Mouse (Mus musculus): Measurements from ENCODE around the gene Zfp507.
A peak's percentile ranks its signal among the peaks of the same experiment; 100 is the strongest.

Gene Zfp507

DNA sequence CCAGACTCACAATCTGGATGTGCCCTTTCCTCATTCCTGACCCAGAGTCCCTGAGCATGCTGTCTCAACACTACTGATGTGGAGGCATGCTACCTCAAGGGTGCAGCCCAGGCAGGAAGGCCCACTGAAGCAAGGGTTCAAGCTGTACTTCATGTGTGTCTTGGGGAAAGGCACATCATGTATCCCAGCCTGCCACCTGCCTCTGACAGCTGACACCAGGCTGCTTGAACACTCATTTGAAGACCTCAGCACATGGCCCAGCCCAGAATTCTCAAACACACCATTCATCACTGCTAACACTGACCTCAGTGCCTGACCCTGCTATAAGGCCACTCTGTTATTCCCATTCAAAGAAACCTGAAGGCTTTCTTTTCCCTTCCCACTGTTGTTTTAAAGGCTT is 20.6 kb downstream of the Zfp507 start:
- no peak for DNase-seq

- DNase-seq = no peak
Measured at GRCm38 (mm10) chr7:35774127-35774526, 28.7 kb downstream of the Zfp507 start.

DNA sequence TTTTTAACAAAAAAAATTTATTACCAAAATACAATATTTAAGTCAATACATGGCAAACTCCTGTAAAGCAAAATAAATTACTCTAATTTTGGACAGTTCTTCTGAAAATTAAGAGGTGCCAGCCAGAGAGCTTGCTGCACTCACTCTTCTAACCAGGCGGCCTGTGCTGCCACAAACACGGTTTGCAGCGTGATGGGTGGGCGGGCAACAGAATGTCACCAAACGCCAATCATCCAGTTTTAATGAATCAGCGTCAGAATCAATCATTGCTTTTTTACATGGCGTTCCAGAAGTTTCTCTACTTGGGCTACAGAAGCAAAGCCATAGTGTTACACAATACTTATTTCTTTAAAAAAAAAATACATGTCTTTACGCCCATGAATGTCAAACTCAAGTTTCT is 30.5 kb downstream of the Zfp507 start:
- DNase-seq = no peak

DNA sequence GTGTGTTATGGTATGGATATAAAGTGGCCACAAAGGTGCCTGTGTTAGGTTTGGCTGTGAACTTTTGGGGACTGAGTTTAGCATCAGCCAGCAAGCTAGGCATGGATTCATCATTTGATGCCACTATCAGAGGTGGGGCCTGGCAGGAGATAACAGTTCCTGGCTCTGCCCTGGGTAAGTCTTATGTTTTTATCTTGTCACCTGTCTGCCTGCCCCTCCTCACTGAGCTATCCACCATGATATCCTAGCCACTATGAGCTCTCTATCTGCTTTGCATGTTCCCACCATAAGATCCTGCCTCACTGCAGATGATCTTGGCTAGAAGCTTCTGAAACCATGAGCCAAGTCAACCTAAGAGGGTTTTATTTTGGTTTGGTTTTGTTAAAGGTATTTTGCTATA is 31.7 kb downstream of the Zfp507 start:
- DNase-seq = no peak

GRCm38 (mm10) chr7:35770122-35770521 is 32.7 kb downstream of the Zfp507 start:
- no peak for DNase-seq

GRCm38 (mm10) chr7:35764461-35764860 is 38.3 kb downstream of the Zfp507 start:
- no peak for DNase-seq

GRCm38 (mm10) chr7:35761801-35762200 is 41.0 kb downstream of the Zfp507 start:
- DNase-seq = no peak

DNA sequence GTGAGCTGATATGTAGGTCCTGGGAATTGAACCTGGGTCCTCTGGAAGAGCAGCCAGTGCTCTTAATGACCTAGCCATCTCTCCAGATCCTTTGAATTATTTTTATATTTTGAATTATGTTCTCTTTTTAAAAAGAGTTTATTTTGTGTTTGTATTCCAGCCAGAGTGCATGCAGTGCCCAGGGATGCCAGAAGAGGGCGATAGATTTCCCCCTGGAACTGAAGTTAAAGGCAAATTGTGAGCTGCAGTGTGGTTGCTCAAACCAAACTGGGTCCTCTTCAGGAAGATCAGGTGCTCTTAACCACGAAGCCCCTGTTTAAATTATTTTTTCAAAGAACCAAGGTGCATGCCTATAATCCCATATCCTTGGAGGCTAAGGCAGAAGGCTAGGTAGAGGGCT is 43.2 kb downstream of the Zfp507 start:
- peak in 1 of 2 experiments; percentile 19 for DNase-seq

DNA sequence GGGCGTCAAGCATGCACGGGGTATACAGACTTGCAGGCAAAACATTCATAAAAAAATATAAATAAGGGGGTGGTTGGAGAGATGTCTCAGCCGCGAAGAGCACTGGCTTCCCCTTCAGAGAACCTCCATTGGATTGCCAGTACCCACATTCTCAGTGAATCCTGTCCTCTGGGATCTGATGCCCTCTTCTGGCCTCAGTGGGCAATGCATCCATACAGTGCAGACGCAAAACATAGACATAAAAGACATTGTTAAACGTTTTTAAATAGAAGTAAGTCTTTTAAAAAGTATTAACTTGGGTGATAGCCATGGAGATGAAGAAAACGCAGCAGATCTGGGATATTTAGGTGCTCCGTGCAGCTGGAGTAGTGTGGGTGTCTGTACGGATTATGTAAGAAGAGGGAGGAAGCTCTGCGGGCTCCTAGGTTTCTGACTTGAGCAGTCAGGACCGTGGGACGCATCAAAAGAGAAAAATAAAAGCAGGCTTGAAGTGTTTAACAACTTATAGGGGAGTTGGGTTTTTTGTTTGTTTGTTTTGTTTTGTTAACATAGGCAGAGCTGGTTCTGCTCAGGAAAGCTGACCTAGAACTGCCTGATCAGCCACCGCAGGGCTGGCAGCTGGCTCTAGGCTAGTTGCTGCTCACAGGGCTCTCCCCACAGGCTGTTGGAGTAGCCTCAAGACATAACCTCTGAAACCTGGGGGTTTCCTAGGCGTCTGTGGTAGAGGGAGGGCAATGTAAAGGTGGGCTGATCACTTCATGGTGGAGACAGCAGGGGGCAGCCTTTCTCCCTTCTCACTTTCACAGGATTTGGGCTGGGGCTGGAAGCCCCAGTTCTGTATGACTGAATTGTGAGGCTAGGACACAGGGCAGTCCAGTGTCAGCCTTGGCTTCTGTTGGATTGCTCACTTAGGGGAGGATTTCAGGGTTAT is 46.0 kb downstream of the Zfp507 start:
- DNase-seq = peak in 1 of 2 experiments; percentile 13

- DNase-seq = no peak
Measured at GRCm38 (mm10) chr7:35754886-35755168, 48.0 kb downstream of the Zfp507 start.

DNA sequence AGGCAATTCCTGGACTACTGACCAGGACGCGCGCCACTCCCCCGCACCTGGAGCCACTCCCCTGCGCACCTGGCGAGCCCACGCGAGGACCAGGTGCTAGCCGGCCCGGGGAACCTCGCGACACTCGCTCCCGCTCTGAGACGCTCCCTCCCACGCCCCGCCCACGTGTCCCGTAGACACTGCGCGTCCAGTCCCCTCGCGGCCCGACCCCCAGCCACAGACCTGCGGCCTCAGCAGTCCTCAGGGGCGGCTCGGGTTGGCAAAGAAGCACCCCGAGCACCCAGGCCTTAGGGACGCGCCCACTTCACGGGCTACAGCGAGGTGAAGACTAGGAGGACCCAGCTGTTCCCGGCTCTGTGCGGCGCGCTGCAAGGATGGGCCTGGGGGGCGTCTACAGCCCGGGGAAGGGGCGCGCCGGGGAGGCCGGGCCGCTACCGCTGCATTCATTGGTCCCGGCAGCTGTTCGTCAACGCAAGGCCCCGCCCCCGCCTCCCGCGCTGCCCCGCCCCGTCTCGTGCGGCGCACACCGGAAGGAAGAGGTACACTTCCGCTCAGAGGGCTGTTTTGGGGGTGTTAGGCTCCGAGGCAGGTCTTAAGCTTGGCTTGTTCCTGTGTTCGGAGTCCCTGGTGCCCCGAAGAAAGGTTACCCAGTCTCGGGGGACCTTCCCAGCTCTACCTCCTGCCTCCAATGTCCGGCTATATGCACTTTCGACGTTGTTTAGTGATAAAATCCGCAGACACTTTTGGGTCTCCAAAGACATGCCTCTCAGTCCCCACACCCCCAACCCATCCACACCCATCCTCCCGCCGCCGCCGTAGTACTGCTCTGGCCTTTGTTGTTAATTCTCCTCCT is 48.5 kb downstream of the Zfp507 start, which contains the start of gene Dpy19l3:
Dpy19l3 (minus strand) TSS at position 422 of the 853 bp plus-strand sequence.
- peak; percentile 85 to 92 for DNase-seq

GRCm38 (mm10) chr7:35753319-35754032 is 49.3 kb downstream of the Zfp507 start:
- peak in 1 of 2 experiments; percentile 27 for DNase-seq

DNA sequence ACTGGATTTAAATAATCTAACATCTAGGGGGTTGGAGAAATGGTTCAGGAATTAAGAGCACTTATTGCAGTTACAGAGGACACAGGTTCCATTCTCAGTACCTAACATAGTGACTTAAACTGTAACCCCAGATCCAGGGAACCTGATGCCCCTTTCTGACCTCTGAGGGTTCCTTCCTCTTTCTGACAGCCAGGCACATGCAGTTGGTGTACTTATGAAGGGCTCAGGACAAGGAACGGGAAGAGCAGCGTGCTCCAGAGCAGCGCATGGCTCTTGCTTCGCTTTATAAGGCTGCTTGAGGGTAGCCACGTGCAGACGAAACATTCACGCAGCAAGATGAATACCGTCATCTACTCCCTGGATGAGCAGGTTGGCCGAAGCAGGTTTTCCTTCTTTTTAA is 51.9 kb downstream of the Zfp507 start:
- no peak for DNase-seq

DNA sequence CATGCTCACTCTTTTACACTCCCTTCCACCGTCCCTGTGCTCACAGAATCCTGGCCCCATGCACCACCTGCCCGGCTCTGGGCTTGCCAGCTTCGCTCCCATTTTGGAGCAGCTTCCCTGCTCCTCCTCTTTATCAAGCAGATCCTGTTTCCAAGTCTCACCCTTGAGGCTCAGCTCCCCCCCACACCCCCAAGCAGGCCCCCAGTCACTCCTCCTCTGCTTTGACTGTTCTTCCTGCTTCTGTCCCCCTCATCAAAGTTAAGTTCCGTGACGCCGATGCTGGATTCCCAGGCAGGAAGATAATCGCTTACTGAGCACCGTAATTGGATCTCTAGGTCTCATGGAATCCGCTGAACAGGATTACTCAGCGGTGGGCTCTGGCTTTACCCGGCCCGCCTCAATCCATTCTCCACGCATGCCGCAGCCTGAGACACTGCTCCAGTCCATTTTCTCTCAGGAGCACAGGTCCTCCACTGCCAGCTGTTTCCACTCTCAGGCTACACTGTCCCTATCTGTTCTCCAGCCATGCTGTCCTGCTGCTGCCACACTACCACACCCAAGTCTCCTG is 55.3 kb downstream of the Zfp507 start:
- DNase-seq = no peak

- no peak for DNase-seq
Measured at GRCm38 (mm10) chr7:35746686-35747396, 56.0 kb downstream of the Zfp507 start.

DNA sequence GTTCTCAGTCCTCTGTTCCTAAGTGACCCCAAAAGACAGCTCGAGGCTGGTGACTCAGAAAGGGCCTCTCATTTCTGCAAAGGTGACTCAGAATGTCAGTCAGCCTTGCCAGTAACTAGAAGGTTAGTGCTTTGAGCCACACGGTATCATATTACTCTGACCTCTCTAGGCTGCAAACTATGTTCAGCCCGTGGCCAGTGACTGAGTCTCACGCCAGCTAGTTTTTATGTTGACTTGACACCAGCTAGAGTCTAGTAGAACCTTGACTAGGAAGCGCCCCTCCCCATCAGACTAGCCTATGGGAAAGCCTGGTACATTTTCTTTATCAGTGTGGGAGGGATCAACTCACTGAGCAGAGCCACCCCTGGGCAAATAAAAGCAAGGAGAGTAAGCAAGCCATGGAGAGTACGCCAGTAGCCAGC is 57.5 kb downstream of the Zfp507 start:
- DNase-seq = no peak

DNA sequence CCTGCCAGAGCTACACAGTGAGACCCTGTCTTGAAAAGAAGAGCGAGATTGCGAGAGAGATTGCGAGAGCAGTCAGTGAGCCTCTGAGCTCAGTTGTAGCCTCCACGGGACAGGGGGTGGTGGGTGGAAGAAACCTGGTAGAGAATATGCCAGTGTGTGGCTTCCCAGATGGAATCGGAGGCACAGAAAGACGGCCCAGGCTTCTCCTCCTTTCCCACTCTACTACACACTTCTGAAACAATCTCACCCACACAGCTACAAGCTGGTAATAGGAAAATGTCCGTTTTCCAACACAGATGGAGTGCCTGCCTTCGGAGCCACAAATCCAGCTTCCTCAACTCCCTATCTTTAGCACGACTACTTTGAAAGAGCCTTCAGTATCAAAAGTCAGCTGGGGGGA is 58.0 kb downstream of the Zfp507 start:
- DNase-seq = no peak

- DNase-seq = no peak
Measured at GRCm38 (mm10) chr7:35742310-35742709, 60.5 kb downstream of the Zfp507 start.

DNA sequence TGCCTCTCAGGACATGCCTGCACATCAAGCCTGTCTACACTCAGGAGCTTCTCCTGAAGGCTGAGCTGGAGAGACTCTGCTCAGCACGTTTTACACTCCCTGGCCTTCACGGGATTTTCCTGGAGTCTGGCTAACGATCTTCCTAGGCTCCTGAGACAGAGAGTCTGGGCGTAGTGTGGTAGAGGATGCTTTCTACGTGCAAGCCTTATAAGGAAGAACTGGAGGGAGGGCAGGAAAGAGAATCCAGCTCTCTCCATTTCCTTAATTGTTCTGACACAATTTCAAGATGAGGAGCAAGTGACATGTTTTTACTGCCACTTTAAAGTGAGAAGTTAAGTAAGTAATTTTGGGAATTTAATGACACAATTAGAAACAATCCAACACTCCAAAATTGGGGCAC is 60.9 kb downstream of the Zfp507 start:
- DNase-seq = no peak

DNA sequence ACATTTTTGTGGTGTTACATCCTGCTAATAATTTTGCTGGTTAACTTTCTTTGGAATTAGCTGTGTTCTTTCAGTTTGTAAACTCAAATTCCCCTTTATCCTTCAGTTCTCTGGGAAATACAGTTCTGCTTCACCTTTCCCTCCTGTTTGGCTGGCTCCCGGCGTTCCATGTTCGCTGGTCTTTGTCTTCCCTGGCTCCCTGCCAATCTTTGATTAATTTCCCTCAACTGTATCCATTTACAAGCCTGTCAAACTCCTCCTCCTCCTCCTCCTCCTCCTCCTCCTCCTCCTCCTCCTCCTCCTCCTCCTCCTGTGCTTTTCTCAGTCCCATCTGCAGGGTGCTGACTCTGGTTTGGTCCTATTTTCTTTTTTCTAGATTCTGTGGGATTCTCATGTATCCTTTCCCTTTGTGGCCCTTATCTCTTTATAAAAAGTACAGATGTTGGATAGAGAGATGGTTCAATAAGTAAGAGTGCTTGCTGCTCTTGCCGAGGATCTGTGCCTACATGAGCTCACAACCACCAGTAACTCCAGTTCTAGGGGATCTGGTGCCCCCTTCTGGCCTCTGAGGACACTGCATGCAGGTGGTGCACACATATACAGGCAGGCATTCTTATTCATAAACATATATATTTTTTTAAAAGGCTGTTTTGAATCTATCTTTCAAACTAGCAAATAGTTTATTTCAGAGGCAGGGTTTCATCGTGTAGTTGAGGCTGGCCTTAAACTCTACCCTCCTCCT is 62.1 kb downstream of the Zfp507 start:
- peak in 1 of 2 experiments; percentile 71 for DNase-seq

GRCm38 (mm10) chr7:35738871-35739270 is 63.9 kb downstream of the Zfp507 start:
- no peak for DNase-seq
